Mouse (Mus musculus): Measurements from ENCODE around the gene Shank1. TPM values are rescaled to one million over a fixed set of nuclear protein-coding genes. Genes with fewer than 3 reads are reported as not detected.
A peak's percentile ranks its signal among the peaks of the same experiment; 100 is the strongest.

The Shank1 gene
- polyA plus RNA-seq, 1 experiment = 0.81 TPM

DNA sequence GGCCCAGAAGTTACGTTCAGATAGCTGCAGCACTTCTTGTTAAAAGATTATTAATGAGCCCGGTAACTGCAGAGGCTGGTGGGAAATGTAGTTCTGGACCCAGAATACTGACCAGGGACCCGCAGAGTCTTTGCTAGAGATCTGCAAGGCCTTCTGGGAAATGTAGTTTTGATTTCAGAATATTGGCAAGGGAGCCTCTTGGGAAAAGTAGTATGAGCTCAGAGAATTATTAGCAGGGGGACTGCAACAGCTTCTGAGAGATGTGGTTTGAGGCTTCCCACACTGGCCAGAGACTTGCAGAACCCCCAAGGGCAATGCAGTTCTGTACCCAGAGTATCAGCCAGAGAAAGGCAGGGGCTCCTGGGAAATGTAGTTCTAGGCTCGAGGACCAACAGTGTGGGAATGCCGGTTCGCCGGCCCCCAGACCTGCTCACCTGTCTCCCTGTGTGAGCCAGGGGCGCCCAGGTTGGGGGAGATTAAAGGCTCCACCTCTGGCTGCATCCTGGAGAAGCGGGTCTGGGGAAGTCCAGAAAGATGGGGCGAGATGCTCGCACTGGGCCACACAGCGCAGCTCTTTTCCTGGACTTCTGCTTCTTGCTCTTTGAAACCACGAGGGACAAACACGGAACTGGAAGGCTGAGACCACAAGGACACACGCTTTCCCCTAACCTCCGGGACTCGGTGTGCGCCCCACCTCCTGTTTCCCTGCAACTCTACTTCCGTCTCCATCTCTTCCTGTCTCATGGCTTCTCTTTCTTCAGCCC, 64.0 kb downstream of the Shank1 start:
- peaks cover 5% of the 10 kb centered on the region; the same call in 1 of the 2 replicates for H3K4me1 ChIP-seq (ENCODE audit: control insufficient read depth, insufficient read depth, insufficient read length, low read length)
- no peaks in the 10 kb centered on the region for H3K36me3 ChIP-seq (ENCODE audit: control insufficient read depth, insufficient read depth, low read length)
- no peak overlapping the region for H3K27ac ChIP-seq (ENCODE audit: insufficient read depth, low read depth, low read length)
- H3K27me3 ChIP-seq (ENCODE audit: control insufficient read depth, insufficient read depth, low read length) = no peaks in the 10 kb centered on the region
- WGBS = under 1% methylated on average over 19 of the region's 19 CpGs
- H3K4me3 ChIP-seq (ENCODE audit: low read depth, low read length) = peak overlapping the region; percentile 73
- no peak for TF ChIP-seq CTCF (IDR thresholded peaks at IDR 0.05; ENCODE audit: extremely low read depth, insufficient read length, insufficient replicate concordance, low read depth, low read length)
- no peak for TF ChIP-seq POLR2A (IDR thresholded peaks at IDR 0.05; ENCODE audit: low read depth, low read length)

DNA sequence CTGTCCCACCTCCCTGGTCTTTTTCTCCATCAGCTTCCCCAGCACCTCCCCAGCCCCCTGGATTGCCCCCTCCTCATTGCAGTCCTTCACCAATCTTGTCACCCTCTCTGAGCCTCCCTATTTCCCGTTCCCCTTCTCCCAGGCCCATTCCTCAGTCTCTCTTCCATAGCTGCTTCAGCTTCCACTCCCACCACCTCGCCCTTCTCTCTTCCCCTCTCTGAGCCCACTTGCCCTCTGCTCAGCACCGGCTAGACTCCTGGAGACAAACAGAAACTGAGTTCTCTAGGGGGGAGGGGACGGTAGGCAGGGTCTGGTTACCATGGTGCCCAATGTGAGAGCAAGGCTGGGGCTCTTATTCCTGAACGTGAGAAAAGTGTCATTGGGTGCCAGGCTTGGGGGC, 64.7 kb downstream of the Shank1 start:
- Histone ChIP-seq H3K27ac (ENCODE audit: insufficient read depth, low read depth, low read length) (no peak overlapping the region), H3K4me3 (ENCODE audit: low read depth, low read length) (peak overlapping the region; percentile 73)

GRCm38 (mm10) chr7:44375207-44375606, 65.2 kb downstream of the Shank1 start:
- TF ChIP-seq CTCF (IDR thresholded peaks at IDR 0.05; ENCODE audit: extremely low read depth, insufficient read length, insufficient replicate concordance, low read depth, low read length) = no peak
- no peak for TF ChIP-seq POLR2A (IDR thresholded peaks at IDR 0.05; ENCODE audit: low read depth, low read length)
- H3K36me3 ChIP-seq (ENCODE audit: control insufficient read depth, insufficient read depth, low read length) = no peaks in the 10 kb centered on the region
- no peak overlapping the region for H3K27ac ChIP-seq (ENCODE audit: insufficient read depth, low read depth, low read length)
- H3K27me3 ChIP-seq (ENCODE audit: control insufficient read depth, insufficient read depth, low read length) = no peaks in the 10 kb centered on the region
- H3K4me3 ChIP-seq (ENCODE audit: low read depth, low read length) = no peak overlapping the region
- peaks cover 5% of the 10 kb centered on the region; the same call in 1 of the 2 replicates for H3K4me1 ChIP-seq (ENCODE audit: control insufficient read depth, insufficient read depth, insufficient read length, low read length)
- 40% methylated on average over 10 of the region's 10 CpGs for WGBS

More for the DNA sequence above, 64.7 kb downstream of the Shank1 start:
- no peaks in the 10 kb centered on the region for H3K27me3 ChIP-seq (ENCODE audit: control insufficient read depth, insufficient read depth, low read length)
- H3K4me1 ChIP-seq (ENCODE audit: control insufficient read depth, insufficient read depth, insufficient read length, low read length) = peaks cover 5% of the 10 kb centered on the region; the same call in 1 of the 2 replicates
- TF ChIP-seq POLR2A (IDR thresholded peaks at IDR 0.05; ENCODE audit: low read depth, low read length) = no peak
- TF ChIP-seq CTCF (IDR thresholded peaks at IDR 0.05; ENCODE audit: extremely low read depth, insufficient read length, insufficient replicate concordance, low read depth, low read length) = no peak
- no peaks in the 10 kb centered on the region for H3K36me3 ChIP-seq (ENCODE audit: control insufficient read depth, insufficient read depth, low read length)
- WGBS = 12% methylated on average over 5 of the region's 5 CpGs

DNA sequence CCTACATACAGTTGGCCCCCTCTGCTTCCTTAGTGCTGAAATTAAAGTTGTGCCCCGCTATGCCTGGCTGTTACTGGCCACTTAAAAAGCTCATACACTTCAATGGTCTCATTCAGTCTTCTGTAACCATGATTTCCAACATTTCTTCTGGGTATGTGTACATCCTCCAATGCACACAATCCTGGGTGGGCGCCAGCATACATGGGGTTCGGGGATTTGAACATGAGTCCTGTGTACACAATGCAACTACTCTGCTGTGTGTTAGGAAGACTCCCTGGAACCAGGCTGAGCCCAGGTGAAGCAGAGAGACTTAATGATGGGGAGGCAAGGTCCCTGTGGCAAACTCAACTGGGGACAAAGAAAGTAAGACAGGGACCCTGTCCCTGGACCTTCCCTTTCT, 65.7 kb downstream of the Shank1 start:
- no peak overlapping the region for H3K4me3 ChIP-seq (ENCODE audit: low read depth, low read length)
- TF ChIP-seq POLR2A (IDR thresholded peaks at IDR 0.05; ENCODE audit: low read depth, low read length) = no peak
- no peak for TF ChIP-seq CTCF (IDR thresholded peaks at IDR 0.05; ENCODE audit: extremely low read depth, insufficient read length, insufficient replicate concordance, low read depth, low read length)
- WGBS = 81% methylated on average over 3 of the region's 3 CpGs
- H3K4me1 ChIP-seq (ENCODE audit: control insufficient read depth, insufficient read depth, insufficient read length, low read length) = peaks cover 5% of the 10 kb centered on the region; the same call in 1 of the 2 replicates
- H3K36me3 ChIP-seq (ENCODE audit: control insufficient read depth, insufficient read depth, low read length) = no peaks in the 10 kb centered on the region
- no peak overlapping the region for H3K27ac ChIP-seq (ENCODE audit: insufficient read depth, low read depth, low read length)
- H3K27me3 ChIP-seq (ENCODE audit: control insufficient read depth, insufficient read depth, low read length) = no peaks in the 10 kb centered on the region

- 25% methylated on average over 4 of the region's 4 CpGs for WGBS
- H3K36me3 ChIP-seq (ENCODE audit: control insufficient read depth, insufficient read depth, low read length) = no peaks in the 10 kb centered on the region
- TF ChIP-seq CTCF (IDR thresholded peaks at IDR 0.05; ENCODE audit: extremely low read depth, insufficient read length, insufficient replicate concordance, low read depth, low read length) (no peak), POLR2A (IDR thresholded peaks at IDR 0.05; ENCODE audit: low read depth, low read length) (no peak)
- H3K4me3 ChIP-seq (ENCODE audit: low read depth, low read length) = no peak overlapping the region
- no peak overlapping the region for H3K27ac ChIP-seq (ENCODE audit: insufficient read depth, low read depth, low read length)
- H3K27me3 ChIP-seq (ENCODE audit: control insufficient read depth, insufficient read depth, low read length) = no peaks in the 10 kb centered on the region
- H3K4me1 ChIP-seq (ENCODE audit: control insufficient read depth, insufficient read depth, insufficient read length, low read length) = peaks cover 5% of the 10 kb centered on the region; the same call in 1 of the 2 replicates
Observed at GRCm38 (mm10) chr7:44378290-44378689, 68.2 kb downstream of the Shank1 start.

DNA sequence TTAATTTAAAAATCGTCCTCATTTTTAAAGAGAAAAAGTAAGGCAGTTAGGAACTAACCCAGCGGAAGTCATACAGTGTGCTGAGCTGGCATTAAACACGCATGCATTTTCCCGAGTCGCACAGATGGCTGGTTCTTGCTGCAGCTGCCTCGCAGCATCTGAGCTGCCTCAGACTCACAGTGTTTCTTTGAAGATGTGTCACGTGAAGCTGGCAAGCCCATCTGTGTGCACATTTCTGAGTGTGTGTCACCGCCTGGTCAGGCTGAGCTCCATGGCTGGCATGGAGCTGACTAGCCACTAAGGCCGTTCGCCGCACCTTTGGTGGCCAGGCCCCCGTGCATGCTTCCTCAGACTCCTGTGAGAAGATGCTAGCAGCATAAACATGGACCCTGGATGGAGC, 72.5 kb downstream of the Shank1 start:
- 71% methylated on average over 12 of the region's 12 CpGs for WGBS
- peaks cover 6% of the 10 kb centered on the region for H3K4me1 ChIP-seq (ENCODE audit: control insufficient read depth, insufficient read depth, insufficient read length, low read length)
- no peak overlapping the region for H3K4me3 ChIP-seq (ENCODE audit: low read depth, low read length)
- TF ChIP-seq CTCF (IDR thresholded peaks at IDR 0.05; ENCODE audit: extremely low read depth, insufficient read length, insufficient replicate concordance, low read depth, low read length) = no peak
- no peak for TF ChIP-seq POLR2A (IDR thresholded peaks at IDR 0.05; ENCODE audit: low read depth, low read length)
- no peaks in the 10 kb centered on the region for H3K36me3 ChIP-seq (ENCODE audit: control insufficient read depth, insufficient read depth, low read length)
- H3K27ac ChIP-seq (ENCODE audit: insufficient read depth, low read depth, low read length) = no peak overlapping the region
- peaks cover 6% of the 10 kb centered on the region for H3K27me3 ChIP-seq (ENCODE audit: control insufficient read depth, insufficient read depth, low read length)

- peak within 1 kb of the TSS; percentile 52 for H3K4me3 ChIP-seq (ENCODE audit: low read depth, low read length)
- under 1% methylated on average over 23 of the region's 33 CpGs for WGBS
- peaks cover 6% of the 10 kb centered on the region for H3K27me3 ChIP-seq (ENCODE audit: control insufficient read depth, insufficient read depth, low read length)
- no peaks in the 10 kb centered on the region for H3K36me3 ChIP-seq (ENCODE audit: control insufficient read depth, insufficient read depth, low read length)
- peaks cover 6% of the 10 kb centered on the region for H3K4me1 ChIP-seq (ENCODE audit: control insufficient read depth, insufficient read depth, insufficient read length, low read length)
- no peak within 1 kb of the TSS for H3K27ac ChIP-seq (ENCODE audit: insufficient read depth, low read depth, low read length)
- TF ChIP-seq CTCF (IDR thresholded peaks at IDR 0.05; ENCODE audit: extremely low read depth, insufficient read length, insufficient replicate concordance, low read depth, low read length) (no peak), POLR2A (IDR thresholded peaks at IDR 0.05; ENCODE audit: low read depth, low read length) (no peak)
Observed at GRCm38 (mm10) chr7:44383980-44384715, 74.1 kb downstream of the Shank1 start, which contains the start of gene Syt3. Gene Syt3 (plus strand): TSS chr7:44384102.
